Mouse (Mus musculus) spleen, postnatal 14 days (tissue): ENCODE measurements around the gene Fkbp5.
A peak's percentile ranks its signal among the peaks of the same experiment; 100 is the strongest.

ENCODE experiments used
- DNase-seq, 2 experiments: peaks; one replicate each; pipeline ENCODE4 v3.0.0; 2021 to 2022; ENCODE audit warnings: low spot score in 2 of 2

Fkbp5 gene

DNA sequence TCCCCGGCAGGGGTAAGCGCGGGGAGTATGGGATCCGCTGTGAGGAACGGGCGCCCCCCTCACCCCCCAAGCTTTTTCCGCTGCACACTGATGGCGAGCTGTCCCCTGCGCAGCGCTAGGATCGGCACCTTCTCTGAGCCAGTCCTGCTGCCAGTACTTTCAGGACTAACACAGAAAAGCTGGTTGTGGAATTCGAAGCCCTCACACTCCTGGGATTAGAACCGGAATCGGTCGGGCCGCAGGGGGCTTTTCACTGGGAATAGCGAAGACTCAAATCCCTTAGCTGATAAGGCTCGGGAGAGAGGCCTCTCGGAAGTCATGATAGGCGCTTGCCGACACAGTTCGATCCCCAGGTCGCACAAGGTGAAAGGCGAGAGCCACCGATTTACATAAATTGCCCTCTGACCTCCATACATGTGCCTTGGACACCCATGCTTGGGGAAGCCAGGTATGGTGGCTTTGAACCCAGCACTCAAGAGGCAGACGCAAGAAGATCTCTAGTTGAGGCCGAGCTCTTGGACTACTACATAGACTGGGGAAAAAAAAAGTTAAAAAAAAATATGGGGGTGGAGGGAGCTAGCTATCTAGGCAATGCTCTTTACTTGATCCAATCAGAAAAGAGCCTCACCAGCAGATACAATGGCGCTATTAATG is 6.2 kb upstream of the Fkbp5 start:
- peak in 1 of 2 experiments; percentile 11 for DNase-seq

DNA sequence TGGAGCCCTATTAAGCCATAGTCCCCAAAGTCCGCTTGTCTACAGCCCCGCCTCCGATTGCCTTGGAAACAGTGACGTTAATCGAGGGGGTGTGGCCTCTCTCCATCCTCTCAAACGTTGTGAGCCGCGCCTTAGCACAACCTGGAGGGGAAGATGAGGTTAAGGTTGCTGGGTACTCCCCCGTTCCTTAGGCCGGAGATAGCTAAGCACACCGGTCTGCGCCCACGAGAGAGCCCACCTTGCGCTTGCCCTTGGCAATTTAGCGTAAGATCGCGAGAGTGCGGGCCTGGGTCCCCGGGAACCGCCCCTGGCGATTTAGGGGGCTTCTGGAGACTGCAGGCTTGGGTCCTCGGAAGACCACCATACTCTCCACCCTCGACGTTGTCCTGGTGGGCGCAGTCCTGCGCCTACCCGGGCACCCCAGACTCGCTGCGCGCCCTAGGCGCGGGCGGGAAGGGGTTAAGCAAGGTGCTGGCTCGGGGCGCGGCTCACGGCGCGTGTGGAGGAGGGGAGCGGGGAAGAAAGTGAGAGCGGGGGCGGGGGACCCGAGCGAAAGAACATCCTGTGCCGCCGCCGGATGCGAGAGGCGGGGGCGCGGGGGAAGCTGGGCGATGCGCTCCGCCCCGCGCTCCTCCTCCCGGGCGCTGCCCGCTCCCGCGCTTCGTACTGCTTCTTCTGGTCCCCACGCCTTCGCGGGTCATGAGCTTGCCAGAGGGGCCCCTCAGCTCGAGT is 5.5 kb upstream of the Fkbp5 start:
- DNase-seq: peak; percentile 82 to 85

DNA sequence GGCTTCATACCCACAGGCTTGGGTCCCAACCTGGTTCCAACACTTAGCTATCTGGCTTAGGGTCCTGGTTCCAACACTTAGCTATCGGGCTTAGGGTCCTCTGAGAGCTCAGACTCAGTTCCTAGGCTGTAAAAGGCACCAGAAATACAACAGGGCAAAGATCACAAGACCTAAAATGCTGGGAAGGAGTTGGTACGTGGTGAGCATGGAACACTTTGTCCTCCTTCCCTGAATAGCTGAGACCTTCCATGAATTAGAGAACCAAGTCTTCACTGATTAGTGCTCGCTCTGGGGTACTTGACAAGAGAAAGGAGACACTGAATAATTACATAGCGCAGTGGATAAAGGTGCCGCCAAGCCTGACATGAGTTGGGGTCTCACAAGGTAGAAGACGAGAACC is 4.6 kb upstream of the Fkbp5 start:
- no peak for DNase-seq

DNA sequence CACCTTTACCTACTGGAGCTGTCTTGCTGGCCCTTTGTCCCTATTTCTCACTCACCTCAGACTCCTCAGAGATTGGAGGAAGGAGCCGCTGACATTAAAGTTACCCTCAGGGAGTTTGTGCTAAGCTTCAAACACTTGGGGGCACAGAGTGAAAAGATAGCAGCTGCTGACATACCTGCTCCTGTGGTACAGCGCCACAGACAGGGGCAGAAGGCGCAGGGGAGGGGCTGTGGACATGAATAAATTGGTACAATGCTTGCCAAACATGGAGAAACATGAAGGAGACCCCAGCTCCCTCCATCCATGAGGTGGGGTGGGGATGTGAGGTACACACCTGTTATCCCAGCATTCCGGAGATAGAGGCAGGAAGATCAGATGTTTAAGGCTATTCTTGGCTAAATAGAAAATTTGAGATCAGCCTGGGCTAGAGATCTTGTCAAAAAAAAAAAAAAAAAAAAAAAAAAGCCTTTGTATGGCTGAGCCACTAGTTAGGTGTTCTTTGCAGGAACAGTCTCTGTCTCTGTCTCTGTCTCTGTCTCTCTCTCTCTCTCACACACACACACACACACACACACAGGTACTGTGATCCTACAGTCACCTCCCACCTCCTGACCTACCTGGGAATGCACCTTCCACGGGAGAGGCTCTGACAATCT is 3.9 kb upstream of the Fkbp5 start:
- DNase-seq: no peak

DNA sequence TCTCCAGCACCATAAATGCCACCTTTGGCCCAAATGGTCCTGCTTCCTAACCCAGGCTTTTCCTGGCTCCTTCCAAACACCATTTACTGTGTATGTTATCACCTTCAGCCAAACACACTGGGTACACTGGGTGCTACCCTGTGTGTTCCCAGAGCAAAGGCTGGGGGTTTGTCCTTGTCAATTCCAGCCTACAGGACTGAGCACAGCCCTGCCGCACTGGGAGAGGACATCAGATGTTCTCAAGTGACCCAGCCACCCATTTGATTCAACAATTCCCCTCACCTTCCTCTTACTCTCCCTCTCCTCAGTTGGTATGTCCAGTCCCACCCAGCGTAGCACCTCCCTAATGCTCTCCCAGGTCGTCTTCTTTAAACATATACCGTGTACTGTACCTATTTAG is 3.2 kb upstream of the Fkbp5 start:
- no peak for DNase-seq

DNA sequence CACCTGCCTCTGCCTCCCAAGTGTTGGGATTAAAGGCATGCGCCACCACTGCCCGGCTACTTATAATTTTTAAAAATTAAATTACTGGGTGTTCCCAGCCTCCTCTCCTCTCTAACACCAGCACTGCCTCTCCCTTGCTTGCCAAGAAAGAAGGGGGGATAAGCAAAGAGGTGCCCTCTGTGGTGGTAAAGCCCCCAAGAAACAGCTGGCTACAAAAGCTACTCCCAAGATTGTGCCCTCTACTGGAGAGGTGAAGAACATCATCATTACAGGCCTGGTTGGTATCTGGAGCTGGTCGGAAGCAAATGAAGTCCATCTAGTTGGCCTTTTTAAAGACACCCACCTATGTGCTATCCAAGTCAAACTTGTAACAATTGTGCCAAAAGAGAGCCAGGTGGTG is 2.5 kb upstream of the Fkbp5 start:
- no peak for DNase-seq

DNA sequence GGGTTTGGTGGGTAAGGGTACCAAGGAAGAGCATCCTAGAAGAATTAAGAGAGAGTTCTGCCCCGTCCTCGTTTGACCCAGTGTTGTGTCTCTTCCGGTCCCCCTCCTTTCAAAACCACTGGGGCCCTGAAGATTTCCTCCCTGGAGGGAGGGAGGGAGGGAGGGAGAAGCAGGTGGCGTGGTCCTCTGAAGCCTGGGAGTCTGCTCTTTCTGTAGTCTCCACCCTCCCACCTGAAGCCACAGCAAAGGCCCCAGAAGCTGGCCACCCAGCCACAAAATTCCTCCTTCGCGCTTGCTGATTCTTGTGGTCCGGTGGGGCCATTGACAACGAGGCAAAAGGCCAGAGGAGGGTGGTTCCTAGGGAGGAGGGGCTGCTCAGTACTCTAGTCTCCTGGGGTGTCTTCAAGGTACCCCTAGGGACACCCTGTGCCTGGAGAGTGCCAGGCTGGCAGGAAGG is 1.3 kb upstream of the Fkbp5 start:
- DNase-seq: no peak

DNA sequence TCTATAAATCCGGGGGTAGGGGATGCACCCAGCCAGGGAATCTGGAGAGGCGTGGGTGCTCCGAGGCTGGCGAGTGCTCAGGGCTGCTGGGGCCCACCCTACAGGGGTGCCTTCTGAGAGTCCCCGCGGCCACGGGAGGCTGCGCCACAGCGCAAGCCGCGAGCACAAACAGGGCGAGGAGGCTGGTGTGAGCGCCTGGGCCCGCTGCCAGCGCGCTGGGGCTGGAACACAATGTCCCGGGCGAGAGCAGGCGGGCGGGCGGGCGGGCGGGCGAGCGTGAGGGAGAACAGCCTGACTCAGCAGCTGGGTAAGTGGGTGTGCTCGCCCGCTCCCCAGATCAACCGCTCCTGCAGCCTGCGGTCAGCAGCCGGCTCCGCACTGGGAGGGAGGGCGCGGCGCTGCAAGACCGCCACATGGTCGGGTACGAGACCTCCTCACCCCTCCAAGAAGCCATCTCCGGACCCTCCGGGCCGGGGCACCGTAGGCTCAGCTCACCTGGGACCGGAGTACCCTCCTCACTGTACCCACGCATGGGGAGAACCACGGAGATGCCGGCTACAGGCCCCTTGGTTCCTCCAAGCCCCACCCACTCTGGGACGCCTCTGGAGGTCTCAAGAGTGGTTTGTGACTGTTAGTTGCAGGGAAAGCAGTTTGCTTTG is 758 bp upstream of the Fkbp5 start:
- DNase-seq: peak; percentile 52 to 62

DNA sequence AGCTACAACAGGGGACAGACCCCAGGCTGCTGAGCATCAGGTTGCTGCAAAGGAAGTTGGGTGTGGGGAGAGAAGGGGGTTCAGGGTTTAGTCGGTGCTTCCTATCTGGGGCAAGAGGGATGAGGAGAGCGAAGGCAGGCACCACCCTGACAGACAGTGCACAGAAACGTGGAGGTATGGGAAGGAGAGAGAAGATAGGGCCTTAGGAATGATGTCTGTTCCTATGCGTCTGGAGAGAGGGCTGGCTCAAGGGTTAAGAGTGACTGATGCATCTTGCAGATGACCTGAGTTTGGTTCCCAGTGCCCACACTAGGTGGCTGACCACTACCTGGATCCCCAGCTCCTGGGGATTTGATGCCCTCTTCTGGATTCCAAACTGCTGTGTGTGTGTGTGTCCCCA is 446 bp downstream of the Fkbp5 start:
- DNase-seq: no peak

DNA sequence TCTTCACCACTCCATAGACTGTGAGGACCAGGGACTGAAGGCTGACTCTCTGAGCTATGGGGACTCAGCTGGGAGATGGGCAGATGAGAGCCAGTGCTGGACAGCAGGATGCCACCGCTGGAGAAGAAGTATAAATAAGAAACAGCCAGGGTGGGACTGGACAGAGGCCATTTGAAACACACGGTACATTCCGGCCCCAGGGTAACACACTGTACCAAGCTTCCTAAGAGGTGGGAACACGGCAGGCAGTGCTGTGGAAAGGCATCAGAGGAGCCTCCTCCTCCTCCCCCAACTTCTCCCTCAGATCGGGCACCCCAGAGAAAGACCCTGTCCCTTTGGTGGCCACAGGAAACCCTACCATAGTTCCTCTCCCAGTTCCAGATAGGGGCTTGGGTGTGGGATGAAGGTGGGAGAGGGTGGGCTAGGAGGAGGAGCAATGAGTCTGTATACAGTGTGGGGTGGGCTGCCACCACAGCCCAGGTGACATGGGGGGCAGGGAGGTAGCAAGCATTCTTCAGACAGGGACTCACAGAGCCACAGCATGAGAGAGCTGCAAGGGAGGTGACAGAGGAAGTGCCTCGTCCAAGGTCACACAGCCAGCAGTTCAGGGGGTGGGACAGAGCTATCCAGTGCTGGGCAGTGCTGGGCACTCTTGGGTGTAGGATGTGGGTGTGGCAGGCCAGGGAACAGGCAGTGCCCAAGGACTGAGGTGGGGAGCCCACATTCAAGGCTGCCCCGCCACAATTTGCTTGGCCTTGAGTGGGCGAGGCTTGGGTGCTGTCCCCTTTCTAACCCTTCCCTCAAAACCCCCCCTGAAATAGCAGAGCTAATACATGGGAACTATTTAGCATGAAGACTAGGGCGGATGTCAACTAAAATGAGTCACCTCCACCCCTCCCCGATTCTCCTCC is 1.6 kb downstream of the Fkbp5 start:
- DNase-seq: peak in 1 of 2 experiments; percentile 17

DNA sequence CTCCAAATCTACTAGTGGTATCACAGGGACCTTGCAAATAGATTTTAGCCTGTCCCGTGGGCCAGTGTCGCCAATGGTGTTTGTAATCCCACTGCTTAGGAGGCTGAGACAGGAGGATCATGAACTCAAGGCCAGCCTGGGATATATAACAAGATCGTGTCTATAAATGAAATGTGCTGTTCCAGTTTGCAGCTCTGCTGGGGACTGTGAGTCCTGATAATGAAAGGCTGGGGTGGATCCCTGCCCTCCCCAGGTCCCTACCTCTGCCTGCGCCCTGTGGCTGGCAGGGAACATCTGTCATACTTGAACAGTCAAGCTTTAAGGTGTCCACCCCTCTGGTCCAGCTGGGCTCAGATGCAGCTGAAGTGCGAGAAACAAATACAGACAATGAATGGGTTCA is 2.8 kb downstream of the Fkbp5 start:
- no peak for DNase-seq

DNA sequence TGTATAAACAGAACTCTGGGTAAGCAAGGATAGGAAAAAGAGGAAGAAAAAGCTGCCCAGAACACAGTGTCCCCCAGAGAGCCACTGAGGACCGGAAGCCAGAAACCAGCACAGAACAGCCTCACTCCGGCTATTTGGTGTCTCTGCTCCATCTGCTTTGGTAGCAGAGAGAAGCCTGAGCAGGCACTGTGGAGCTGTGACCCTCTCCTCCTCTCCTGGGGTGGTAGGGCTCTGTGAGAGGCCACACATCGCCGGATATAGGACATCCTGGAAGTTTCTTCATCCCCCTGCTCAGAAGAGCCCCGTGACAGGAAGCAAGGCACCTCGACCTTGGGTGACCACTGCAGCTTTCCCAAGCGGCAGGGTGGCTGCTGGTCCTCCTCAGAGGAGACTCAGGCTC is 3.5 kb downstream of the Fkbp5 start:
- no peak for DNase-seq

DNA sequence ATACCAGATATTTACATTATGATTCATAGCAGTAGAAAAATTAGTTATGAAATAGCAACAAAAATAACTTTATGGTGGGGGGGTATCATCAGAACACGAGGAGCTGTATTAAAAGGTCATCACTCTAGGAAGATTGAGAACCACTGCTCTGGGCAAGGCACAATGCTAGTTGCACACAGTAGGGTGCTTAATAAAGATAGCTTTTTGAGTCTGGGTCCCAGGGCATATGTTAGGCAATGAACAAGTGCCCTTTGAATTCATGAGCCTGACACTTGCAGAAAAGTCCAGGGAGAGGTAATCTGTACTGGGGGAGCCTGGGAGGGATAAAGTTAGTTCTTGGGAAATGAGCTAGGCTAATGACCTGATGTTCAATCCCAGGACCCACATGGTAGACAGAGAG is 4.0 kb downstream of the Fkbp5 start:
- no peak for DNase-seq

DNA sequence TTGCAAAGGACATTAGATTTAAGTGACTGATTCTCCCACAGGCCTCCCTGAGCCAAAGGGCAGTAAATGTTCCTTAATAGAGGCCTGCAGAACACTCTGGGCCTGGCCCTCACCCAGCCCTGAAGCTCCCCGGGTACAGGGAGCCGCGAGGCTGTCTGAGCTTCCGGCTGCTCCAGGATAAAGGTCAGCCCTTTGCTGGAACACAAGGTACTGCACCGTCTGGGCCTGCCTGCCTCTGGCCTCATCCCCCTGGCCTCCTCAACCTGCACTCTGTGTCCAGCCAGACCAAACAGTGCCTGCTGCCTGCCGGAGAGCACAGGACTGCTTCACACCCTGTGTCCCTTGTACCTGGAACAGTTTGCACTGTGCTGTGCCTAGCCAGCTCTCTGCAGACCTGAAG is 4.6 kb downstream of the Fkbp5 start:
- DNase-seq: no peak

DNA sequence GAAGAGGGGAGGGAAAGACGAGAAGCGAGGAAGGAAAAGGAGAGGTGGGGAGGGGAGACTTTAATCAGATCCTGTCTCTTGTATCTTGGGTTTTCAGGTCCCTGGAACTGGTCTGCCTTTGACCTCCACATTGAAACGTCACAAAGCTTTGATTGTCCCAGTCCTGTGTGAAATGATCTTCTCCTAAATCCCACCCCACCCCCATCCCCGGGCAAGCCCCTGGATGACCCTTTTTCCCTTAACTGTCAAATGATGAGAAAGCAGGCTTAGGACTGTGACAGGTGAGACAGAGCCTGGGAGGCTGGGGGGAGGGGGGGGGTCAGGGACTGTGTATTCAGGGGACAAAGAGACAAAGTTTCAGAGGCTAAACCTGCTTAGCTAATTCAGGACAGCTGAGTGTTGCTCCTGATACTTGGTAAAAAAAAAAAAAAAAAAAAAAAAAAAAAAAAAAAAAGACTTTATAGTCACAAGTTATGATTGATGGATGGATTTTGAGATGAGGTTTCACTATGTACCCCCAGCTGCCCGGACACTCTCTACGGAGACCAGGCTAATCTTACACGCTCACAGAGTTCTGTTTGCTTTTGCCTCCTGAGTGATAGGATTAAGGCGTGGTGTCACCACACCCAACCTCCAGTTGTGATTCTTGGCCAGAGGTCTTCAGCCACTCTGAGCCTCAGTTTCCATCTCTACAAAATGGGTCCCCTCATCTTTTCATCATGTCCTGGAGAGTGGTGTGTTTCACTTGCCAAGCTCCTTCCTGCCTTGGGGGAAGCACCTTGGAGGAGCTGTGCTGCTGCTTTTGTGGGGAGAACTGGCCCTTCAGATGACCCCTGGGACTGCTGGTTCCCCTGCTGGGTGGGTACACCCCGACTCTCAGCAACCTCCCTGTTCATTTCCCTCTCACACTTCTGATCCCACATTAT is 5.4 kb downstream of the Fkbp5 start:
- no peak for DNase-seq

DNA sequence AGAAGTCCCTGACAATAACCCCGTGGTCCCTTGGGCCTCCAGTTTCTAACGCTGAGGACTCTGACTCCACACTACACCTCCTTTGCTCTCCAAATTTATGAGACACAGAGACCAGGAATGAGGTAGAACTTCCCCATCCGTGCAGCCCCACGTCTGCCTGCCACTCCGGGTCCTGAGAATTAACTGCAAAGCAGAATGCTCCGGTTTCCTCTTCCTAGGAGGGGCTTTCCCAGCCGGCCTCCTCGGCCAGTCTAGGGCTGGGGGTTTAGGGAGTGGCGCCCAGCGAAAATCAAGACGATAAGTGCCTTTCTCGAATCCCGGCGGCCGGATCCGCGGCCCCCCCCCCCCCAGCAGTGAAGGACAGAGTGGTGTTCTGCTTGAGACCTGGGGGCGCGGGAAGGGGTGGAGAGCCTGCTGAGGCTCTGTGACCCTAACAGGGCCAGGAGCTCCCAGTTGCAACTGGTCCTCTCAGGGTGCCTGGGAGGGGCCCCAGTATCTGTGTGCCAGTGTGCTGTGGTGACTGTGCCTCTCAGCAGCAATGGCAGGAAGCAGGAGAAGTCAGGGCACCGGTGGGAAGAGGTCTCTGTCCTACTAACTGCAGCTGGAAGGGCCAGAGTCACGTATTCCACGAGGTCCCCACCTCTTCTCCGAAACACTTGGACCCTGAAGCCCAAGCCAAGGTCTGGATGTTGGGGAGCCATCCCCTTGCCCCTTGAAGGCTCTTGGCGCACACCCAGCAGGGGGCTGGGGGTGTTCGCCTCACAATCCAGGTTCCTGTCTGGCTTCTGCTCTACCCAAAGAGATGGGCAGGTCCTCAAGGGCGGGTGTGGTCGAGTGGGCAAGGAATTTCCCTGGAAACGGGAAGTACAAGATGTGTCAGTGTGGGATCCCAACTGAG is 6.6 kb downstream of the Fkbp5 start:
- DNase-seq: no peak

DNA sequence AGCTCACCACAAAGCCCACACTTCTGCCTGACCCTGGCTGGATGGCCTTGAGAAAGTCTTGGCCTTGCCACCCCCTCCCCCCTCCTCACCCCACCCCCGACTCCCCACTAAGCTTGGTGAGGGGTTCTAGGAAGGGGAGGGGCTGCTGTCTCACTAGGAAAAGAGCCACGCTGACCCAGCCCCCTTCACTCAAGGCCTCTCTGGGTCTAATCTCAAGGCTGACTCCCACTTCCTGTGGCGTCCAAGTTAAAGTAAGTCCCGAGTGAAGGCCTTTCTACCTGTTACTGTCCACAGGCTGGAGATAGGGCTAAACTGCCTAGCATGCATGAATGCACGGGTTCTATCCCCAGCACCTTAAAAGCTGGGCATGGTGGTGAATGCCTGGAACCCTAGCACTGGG is 9.8 kb downstream of the Fkbp5 start:
- no peak for DNase-seq

DNA sequence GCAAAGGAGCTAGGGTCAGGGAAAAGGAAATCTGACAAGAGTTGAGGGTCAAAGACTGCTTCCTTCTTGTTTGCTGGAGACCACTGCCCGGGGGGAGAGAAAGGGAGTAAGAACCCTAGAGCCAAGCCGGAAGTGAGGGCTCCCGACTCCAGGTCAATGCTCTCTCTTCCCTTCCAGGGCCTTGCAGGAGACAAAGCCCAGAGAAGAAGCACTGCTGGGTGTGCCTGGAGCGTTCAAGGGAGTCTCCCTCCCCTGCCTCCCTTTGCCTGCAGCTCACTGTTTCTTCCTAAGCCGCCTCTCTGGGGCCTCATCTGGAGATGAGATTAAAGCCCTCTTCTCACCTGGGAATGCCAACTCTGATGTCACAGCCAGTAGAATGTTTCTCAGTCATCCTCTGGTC is 10.4 kb downstream of the Fkbp5 start:
- no peak for DNase-seq

DNA sequence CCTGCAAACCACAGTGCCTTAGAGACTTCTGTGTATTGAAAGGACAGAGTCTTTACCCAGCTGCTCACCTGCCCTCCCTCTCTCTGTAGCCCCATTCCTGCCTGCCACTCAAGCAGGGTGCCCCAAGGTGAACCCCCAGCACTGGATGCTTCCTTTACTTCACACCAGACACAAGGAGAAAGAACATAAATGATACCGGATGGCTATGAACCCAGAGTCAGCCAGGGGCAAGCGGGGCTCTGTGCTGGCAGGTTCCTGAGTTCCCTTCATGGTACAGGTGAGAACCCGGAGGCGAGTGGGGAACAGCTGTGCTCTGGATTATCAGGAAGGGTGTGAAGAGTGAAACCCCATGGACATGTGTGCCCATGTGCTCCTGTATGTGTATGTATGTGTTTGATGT is 11.7 kb downstream of the Fkbp5 start:
- DNase-seq: no peak
